Mouse (Mus musculus): ENCODE measurements around the gene Ifna15. TPM values are rescaled to one million over a fixed set of nuclear protein-coding genes. Genes with fewer than 3 reads are reported as not detected.
A peak's percentile ranks its signal among the peaks of the same experiment; 100 is the strongest.

Ifna15 gene
- polyA plus RNA-seq, 1 experiment from 2014 or later = not detected

DNA sequence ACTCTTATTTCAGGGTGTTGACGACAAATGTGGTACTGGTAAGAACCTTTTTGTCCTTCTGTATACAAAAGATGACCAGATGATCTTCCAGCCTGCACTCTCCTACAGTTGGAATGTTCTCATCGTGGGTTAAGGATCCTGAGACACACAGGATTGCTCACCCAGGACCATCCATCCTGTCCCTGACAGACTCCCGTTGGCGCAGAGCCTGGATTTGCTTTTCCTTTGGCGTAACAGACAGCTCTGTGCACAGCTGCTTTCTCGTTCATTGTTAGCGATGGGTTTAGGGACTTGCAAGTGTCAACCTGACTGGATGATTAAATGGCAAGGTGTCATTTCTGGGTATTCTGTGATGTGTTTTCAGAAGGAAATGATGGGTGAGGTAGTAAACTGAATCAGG, 21.4 kb downstream of the Ifna15 start:
- Histone ChIP-seq H3K36me3 (ENCODE audit: control insufficient read depth, insufficient read depth, low read length) (no peaks in the 10 kb centered on the region), H3K4me1 (ENCODE audit: control insufficient read depth, insufficient read depth, low read depth, low read length) (no peaks in the 10 kb centered on the region), H3K4me2 (ENCODE audit: low read length) (no peak overlapping the region), H3K27ac (ENCODE audit: low read depth, low read length) (no peak overlapping the region), H3K9ac (ENCODE audit: low read depth, low read length) (no peak overlapping the region), H3K27me3 (replicated peaks; ENCODE audit: control insufficient read depth, insufficient read depth, low read length) (no peaks in the 10 kb centered on the region), H3K4me3 (ENCODE audit: low read length) (no peak overlapping the region), H3K9me3 (ENCODE audit: control insufficient read depth, low read length) (no peaks in the 10 kb centered on the region)
- WGBS = 60% methylated on average over 7 of the region's 7 CpGs
- peak; percentile 60; the same call in 1 of the 2 replicates for ATAC-seq

DNA sequence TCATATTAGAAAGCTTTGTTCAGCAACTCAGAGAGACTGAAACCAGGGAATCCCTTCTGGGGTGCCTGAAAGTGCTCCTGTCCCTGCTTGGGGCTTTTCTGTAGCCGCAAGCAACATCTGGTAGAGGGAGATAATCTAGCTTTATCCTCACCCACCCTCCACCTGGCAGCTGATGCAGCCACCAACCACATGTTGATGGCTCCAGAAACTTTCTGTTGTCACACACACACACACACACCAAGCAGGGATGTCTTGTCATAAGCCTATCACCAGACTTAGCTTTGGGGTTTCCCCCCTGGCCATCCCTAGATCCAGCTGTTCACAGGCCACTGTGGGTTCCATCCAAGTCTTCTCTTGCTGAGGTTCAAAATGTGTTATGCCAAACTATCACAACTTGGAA, 22.3 kb downstream of the Ifna15 start:
- Histone ChIP-seq H3K36me3 (ENCODE audit: control insufficient read depth, insufficient read depth, low read length) (no peaks in the 10 kb centered on the region), H3K4me3 (ENCODE audit: low read length) (no peak overlapping the region), H3K9me3 (ENCODE audit: control insufficient read depth, low read length) (no peaks in the 10 kb centered on the region), H3K27ac (ENCODE audit: low read depth, low read length) (no peak overlapping the region), H3K4me1 (ENCODE audit: control insufficient read depth, insufficient read depth, low read depth, low read length) (no peaks in the 10 kb centered on the region), H3K4me2 (ENCODE audit: low read length) (no peak overlapping the region), H3K27me3 (replicated peaks; ENCODE audit: control insufficient read depth, insufficient read depth, low read length) (no peaks in the 10 kb centered on the region), H3K9ac (ENCODE audit: low read depth, low read length) (no peak overlapping the region)
- WGBS = 100% methylated on average over 1 of the region's 1 CpGs
- no peak for ATAC-seq

DNA sequence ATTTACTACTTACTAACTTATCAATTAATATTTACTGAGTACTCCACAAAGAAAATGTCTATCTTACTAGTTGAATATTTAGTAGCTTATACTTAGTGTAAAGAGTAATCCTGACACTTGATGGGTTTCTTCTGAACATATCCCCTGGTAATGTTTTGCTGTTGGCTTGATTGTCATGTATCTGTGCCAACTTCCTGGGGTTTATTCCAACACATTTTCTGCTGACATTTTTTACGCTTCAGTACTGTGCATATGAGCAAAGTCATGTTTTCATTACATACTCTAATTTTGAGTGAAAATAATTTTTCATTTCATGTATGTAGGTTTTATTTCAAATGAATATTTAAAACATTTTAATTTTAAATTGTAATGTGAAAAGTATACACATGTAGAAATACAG, 23.1 kb downstream of the Ifna15 start:
- H3K4me1 ChIP-seq (ENCODE audit: control insufficient read depth, insufficient read depth, low read depth, low read length) = no peaks in the 10 kb centered on the region
- no peak overlapping the region for H3K4me2 ChIP-seq (ENCODE audit: low read length)
- no peak overlapping the region for H3K27ac ChIP-seq (ENCODE audit: low read depth, low read length)
- no peak for ATAC-seq
- H3K4me3 ChIP-seq (ENCODE audit: low read length) = no peak overlapping the region
- no peak overlapping the region for H3K9ac ChIP-seq (ENCODE audit: low read depth, low read length)
- no peaks in the 10 kb centered on the region for H3K36me3 ChIP-seq (ENCODE audit: control insufficient read depth, insufficient read depth, low read length)
- WGBS = 71% methylated on average over 1 of the region's 1 CpGs
- no peaks in the 10 kb centered on the region for H3K9me3 ChIP-seq (ENCODE audit: control insufficient read depth, low read length)
- no peaks in the 10 kb centered on the region for H3K27me3 ChIP-seq (replicated peaks; ENCODE audit: control insufficient read depth, insufficient read depth, low read length)

DNA sequence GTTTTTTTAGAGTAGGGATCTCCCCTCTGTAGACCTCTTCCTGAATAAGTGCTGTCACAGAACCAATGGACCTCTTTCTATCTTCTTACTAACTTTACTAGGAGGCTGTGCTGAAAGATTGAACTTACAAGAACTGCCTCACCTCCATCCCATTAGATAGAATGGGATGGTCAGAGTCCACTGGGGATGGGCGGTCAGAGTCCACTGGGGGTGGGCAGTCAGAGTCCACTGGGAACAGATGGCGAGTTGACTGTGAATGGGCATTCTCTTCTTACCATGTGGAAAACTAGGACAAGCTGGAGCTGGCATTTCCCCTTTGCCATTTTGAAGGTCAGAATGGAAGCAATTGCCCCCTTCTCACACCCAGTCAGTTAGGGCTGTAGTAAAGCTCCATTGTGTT, 24.5 kb downstream of the Ifna15 start:
- Histone ChIP-seq H3K4me1 (ENCODE audit: control insufficient read depth, insufficient read depth, low read depth, low read length) (no peaks in the 10 kb centered on the region), H3K4me2 (ENCODE audit: low read length) (no peak overlapping the region), H3K9ac (ENCODE audit: low read depth, low read length) (no peak overlapping the region), H3K4me3 (ENCODE audit: low read length) (no peak overlapping the region), H3K27me3 (replicated peaks; ENCODE audit: control insufficient read depth, insufficient read depth, low read length) (no peaks in the 10 kb centered on the region), H3K27ac (ENCODE audit: low read depth, low read length) (no peak overlapping the region), H3K36me3 (ENCODE audit: control insufficient read depth, insufficient read depth, low read length) (no peaks in the 10 kb centered on the region), H3K9me3 (ENCODE audit: control insufficient read depth, low read length) (no peaks in the 10 kb centered on the region)
- no peak for ATAC-seq
- WGBS = 94% methylated on average over 2 of the region's 2 CpGs

DNA sequence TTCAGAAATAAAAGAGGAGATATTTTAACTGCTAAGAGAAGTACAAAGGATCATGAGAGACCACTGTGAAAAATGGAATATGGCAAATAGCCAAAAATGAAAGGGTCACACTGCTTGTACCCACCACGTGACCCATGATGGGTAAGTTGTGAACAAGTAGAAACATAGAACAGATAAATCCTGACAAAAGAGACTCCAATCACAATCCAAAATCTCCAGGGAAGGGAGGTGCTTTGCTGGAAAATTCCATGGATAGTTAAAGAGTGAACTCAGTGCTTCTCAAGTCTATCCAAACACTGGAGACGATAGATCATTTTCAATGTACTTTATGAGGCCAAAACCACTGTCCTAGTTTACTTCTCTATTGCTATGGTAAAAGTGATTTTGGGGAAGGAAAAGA, 27.2 kb downstream of the Ifna15 start:
- WGBS = 86% methylated on average over 2 of the region's 2 CpGs
- H3K9ac ChIP-seq (ENCODE audit: low read depth, low read length) = no peak overlapping the region
- no peak overlapping the region for H3K27ac ChIP-seq (ENCODE audit: low read depth, low read length)
- H3K4me2 ChIP-seq (ENCODE audit: low read length) = no peak overlapping the region
- no peaks in the 10 kb centered on the region for H3K4me1 ChIP-seq (ENCODE audit: control insufficient read depth, insufficient read depth, low read depth, low read length)
- H3K27me3 ChIP-seq (replicated peaks; ENCODE audit: control insufficient read depth, insufficient read depth, low read length) = no peaks in the 10 kb centered on the region
- no peak for ATAC-seq
- H3K36me3 ChIP-seq (ENCODE audit: control insufficient read depth, insufficient read depth, low read length) = no peaks in the 10 kb centered on the region
- H3K4me3 ChIP-seq (ENCODE audit: low read length) = no peak overlapping the region
- no peaks in the 10 kb centered on the region for H3K9me3 ChIP-seq (ENCODE audit: control insufficient read depth, low read length)

DNA sequence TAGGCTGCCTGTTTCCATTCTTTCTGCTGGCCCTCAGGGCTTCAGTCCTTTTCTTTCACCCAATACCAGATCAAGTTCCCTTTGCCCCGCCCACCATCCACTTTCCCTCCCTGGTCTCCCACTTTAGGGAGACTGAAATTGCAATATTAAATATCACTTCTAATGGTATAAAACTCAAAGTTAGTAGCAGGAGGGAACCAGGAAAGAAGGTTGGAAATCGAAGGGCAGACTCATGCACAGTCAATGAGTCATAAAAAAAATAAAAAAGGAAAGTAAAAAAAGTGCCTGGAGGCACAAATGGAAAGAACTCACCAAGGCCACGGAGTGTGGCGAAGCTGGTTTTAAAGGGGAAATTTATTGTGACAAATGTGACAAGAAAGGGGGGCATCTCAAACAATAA, 27.8 kb downstream of the Ifna15 start:
- WGBS = 73% methylated on average over 4 of the region's 4 CpGs
- Histone ChIP-seq H3K4me3 (ENCODE audit: low read length) (no peak overlapping the region), H3K9ac (ENCODE audit: low read depth, low read length) (no peak overlapping the region), H3K4me1 (ENCODE audit: control insufficient read depth, insufficient read depth, low read depth, low read length) (no peaks in the 10 kb centered on the region), H3K27me3 (replicated peaks; ENCODE audit: control insufficient read depth, insufficient read depth, low read length) (no peaks in the 10 kb centered on the region), H3K4me2 (ENCODE audit: low read length) (no peak overlapping the region), H3K36me3 (ENCODE audit: control insufficient read depth, insufficient read depth, low read length) (no peaks in the 10 kb centered on the region), H3K9me3 (ENCODE audit: control insufficient read depth, low read length) (no peaks in the 10 kb centered on the region), H3K27ac (ENCODE audit: low read depth, low read length) (no peak overlapping the region)
- no peak for ATAC-seq

DNA sequence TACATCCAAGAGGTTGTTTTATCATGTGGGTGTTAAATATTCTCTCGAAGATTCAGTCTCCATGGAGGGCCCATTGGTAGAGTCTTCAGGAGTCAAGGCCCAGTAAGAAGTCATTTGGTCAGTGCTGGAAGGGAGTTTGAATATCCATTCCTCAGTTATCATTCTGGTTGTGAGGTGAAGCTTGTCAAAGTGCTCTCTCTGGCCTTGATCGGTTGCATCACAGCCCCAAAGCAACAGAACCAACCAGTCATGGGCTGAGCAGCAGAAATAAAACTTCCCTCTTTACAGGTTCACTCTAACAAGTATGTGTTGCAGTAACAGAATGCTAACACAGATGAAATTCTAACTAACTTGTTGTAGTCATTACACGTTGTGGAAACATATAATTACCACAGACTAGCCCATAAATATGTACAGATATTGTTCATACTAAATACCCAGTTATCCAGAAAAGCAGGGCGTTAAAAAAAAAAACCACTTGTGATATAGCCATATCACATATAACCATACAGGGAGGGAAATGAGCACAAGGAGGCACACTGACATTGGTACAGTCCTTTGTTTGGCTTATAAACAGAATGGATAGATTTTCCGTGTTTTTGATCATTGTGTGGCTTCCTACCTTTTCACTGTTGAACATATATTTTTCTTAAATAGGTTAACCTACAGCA, 31.5 kb downstream of the Ifna15 start:
- Histone ChIP-seq H3K9ac (ENCODE audit: low read depth, low read length) (no peak overlapping the region), H3K4me2 (ENCODE audit: low read length) (no peak overlapping the region), H3K9me3 (ENCODE audit: control insufficient read depth, low read length) (no peaks in the 10 kb centered on the region), H3K36me3 (ENCODE audit: control insufficient read depth, insufficient read depth, low read length) (no peaks in the 10 kb centered on the region), H3K4me1 (ENCODE audit: control insufficient read depth, insufficient read depth, low read depth, low read length) (no peaks in the 10 kb centered on the region), H3K4me3 (ENCODE audit: low read length) (no peak overlapping the region), H3K27me3 (replicated peaks; ENCODE audit: control insufficient read depth, insufficient read depth, low read length) (no peaks in the 10 kb centered on the region), H3K27ac (ENCODE audit: low read depth, low read length) (no peak overlapping the region)
- WGBS = 86% methylated on average over 5 of the region's 5 CpGs
- ATAC-seq = no peak

DNA sequence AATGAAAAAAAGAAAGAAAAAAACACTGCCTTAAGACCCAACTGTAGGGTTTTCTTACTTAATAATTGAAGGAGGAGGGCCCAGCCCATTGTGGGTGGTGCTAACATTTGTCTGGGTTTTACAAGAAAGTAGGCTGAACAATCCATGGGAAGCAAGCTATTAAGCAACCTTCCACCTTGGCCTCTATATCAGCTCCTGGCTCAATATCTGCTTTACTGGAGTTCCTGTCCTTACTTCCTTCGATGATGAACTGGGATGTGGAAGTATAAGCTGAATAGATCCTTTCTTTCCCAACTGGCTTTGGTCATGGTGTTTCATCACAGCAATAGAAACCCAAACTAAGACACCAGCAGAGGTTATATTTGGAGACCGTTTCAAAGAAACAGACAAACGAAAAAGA, 32.7 kb downstream of the Ifna15 start:
- Histone ChIP-seq H3K9me3 (ENCODE audit: control insufficient read depth, low read length) (no peaks in the 10 kb centered on the region), H3K4me1 (ENCODE audit: control insufficient read depth, insufficient read depth, low read depth, low read length) (no peaks in the 10 kb centered on the region), H3K4me3 (ENCODE audit: low read length) (no peak overlapping the region), H3K27me3 (replicated peaks; ENCODE audit: control insufficient read depth, insufficient read depth, low read length) (no peaks in the 10 kb centered on the region), H3K9ac (ENCODE audit: low read depth, low read length) (no peak overlapping the region), H3K36me3 (ENCODE audit: control insufficient read depth, insufficient read depth, low read length) (no peaks in the 10 kb centered on the region), H3K27ac (ENCODE audit: low read depth, low read length) (no peak overlapping the region), H3K4me2 (ENCODE audit: low read length) (no peak overlapping the region)
- ATAC-seq = no peak
- WGBS = 85% methylated on average over 3 of the region's 3 CpGs

DNA sequence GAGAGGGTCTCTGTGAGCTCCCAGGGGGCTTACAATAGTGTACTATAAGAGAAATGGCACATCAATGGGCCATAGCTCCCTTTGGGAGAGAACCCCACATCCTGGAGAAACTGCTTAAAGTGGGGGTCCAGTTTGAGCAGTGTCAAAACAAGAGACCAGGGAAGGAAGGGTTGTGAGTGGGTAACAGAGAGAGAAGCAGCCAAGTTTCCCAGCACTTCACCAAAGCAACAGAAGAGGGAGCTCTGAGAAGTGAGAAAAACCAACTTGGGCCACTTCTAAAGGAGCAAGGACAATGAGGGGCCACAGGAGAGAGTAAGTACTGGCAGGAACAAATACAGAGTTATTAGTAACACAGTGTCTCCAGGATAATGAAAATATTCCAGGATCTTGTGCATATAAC, 34.8 kb downstream of the Ifna15 start:
- Histone ChIP-seq H3K27ac (ENCODE audit: low read depth, low read length) (no peak overlapping the region), H3K4me1 (ENCODE audit: control insufficient read depth, insufficient read depth, low read depth, low read length) (no peaks in the 10 kb centered on the region), H3K9ac (ENCODE audit: low read depth, low read length) (no peak overlapping the region), H3K4me2 (ENCODE audit: low read length) (no peak overlapping the region), H3K27me3 (replicated peaks; ENCODE audit: control insufficient read depth, insufficient read depth, low read length) (no peaks in the 10 kb centered on the region), H3K36me3 (ENCODE audit: control insufficient read depth, insufficient read depth, low read length) (no peaks in the 10 kb centered on the region), H3K4me3 (ENCODE audit: low read length) (no peak overlapping the region), H3K9me3 (ENCODE audit: control insufficient read depth, low read length) (no peaks in the 10 kb centered on the region)
- ATAC-seq = no peak

DNA sequence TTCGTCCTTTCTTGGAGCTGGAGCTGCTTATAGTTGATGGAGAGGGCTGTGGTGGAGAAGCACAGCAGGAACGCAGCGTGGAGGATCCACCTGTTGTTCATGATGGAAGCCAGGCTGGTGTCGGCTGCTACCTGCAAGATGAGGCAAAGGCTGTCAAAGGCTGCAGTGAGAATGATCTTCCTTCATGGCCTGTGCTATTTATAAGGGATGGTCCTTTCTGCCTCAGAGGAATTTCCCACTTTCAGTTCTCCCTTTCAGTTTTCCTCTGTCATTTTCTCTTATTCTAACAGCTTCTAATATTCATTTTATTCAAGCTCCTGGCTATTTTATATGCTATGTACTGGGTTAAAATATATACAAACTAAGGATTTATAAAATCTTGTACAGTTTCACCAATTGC, 35.4 kb downstream of the Ifna15 start, which contains the start of gene Ifnb1:
Gene Ifnb1, minus strand, starts transcription at position 101 of the 400 bp plus-strand sequence.
- no peak within 1 kb of the TSS for H3K4me2 ChIP-seq (ENCODE audit: low read length)
- no peak within 1 kb of the TSS for H3K4me3 ChIP-seq (ENCODE audit: low read length)
- no peak within 1 kb of the TSS for H3K9ac ChIP-seq (ENCODE audit: low read depth, low read length)
- no peak for ATAC-seq
- H3K4me1 ChIP-seq (ENCODE audit: control insufficient read depth, insufficient read depth, low read depth, low read length) = no peaks in the 10 kb centered on the region
- no peaks in the 10 kb centered on the region for H3K9me3 ChIP-seq (ENCODE audit: control insufficient read depth, low read length)
- WGBS = 94% methylated on average over 4 of the region's 4 CpGs
- no peaks in the 10 kb centered on the region for H3K36me3 ChIP-seq (ENCODE audit: control insufficient read depth, insufficient read depth, low read length)
- no peak within 1 kb of the TSS for H3K27ac ChIP-seq (ENCODE audit: low read depth, low read length)
- H3K27me3 ChIP-seq (replicated peaks; ENCODE audit: control insufficient read depth, insufficient read depth, low read length) = no peaks in the 10 kb centered on the region

All from hindbrain, embryonic 16.5 days (tissue).